Mouse (Mus musculus) bone marrow, adult 2 months (tissue): ENCODE data around the gene Skida1.

Source experiments
- CTCF ChIP-seq: fragments of 200-500 bp; IDR thresholded peaks from 2 replicates; pipeline ENCODE4 v1.5.1; 2011; ENCODE audit warnings: low read length, control low read depth; ENCODE audit not compliant: control insufficient read depth, insufficient read depth
- POLR2A ChIP-seq: fragments of 200-500 bp; IDR thresholded peaks from 2 replicates; pipeline ENCODE4 v1.6.1; 2011; ENCODE audit warnings: low read depth, mild to moderate bottlenecking, control low read depth, low read length, borderline replicate concordance; ENCODE audit not compliant: control insufficient read depth

- TF ChIP-seq POLR2A = peak; percentile 19; the same call in 1 of the 2 replicates
- TF ChIP-seq CTCF = peak; percentile 82
Measured at GRCm38 (mm10) chr2:18027448-18028139, 21.3 kb downstream of the Skida1 start.
